Mouse (Mus musculus) stomach, embryonic 14.5 days (tissue): ENCODE measurements around the gene Olfr325. TPM values are rescaled to one million over a fixed set of nuclear protein-coding genes. Genes with fewer than 3 reads are reported as not detected.

Experiments used
- ATAC-seq: fragments of 200-750 bp; cut with Nextera tagmentation; 2 replicates; pipeline ENCODE4 v1.8.0; 2017; ENCODE audit warnings: low read depth, moderate TSS enrichment; ENCODE audit not compliant: insufficient number of reproducible peaks, insufficient read depth, low FRiP score
- H3K27ac ChIP-seq: fragments of 300-500 bp; sonication (generic); 2 replicates; pipeline ENCODE4 v1.5.1; 2014; ENCODE audit warnings: mild to moderate bottlenecking, low read length, moderate library complexity, mixed read lengths
- H3K27me3 ChIP-seq: fragments of 300-500 bp; sonication (generic); 2 replicates; pipeline ENCODE4 v1.6.1; 2014; ENCODE audit warnings: low read length, control low read depth, mixed read lengths; ENCODE audit not compliant: control insufficient read depth, insufficient read depth
- H3K36me3 ChIP-seq: fragments of 300-500 bp; sonication (generic); 2 replicates; pipeline ENCODE4 v1.6.1; 2014; ENCODE audit warnings: mild to moderate bottlenecking, control low read depth, low read length, moderate library complexity, mixed read lengths; ENCODE audit not compliant: control insufficient read depth, insufficient read depth
- H3K4me1 ChIP-seq: fragments of 300-500 bp; sonication (generic); 2 replicates; pipeline ENCODE4 v1.6.1; 2014; ENCODE audit warnings: low read length, control low read depth, mixed read lengths; ENCODE audit not compliant: control insufficient read depth, insufficient read depth
- H3K4me2 ChIP-seq: fragments of 300-500 bp; sonication (generic); replicated peaks from 2 replicates; pipeline ENCODE4 v1.6.1; 2014; ENCODE audit warnings: low read depth, low read length, control low read depth
- H3K4me3 ChIP-seq: fragments of 300-500 bp; sonication (generic); 2 replicates; pipeline ENCODE4 v1.5.1; 2014; ENCODE audit warnings: low read depth, low read length, control low read depth
- H3K9ac ChIP-seq: fragments of 300-500 bp; sonication (generic); replicated peaks from 2 replicates; pipeline ENCODE4 v1.6.1; 2014; ENCODE audit warnings: low read depth, mild to moderate bottlenecking, control low read depth, low read length, moderate library complexity, mixed read lengths
- H3K9me3 ChIP-seq: fragments of 300-500 bp; sonication (generic); 2 replicates; pipeline ENCODE4 v1.6.1; 2016; ENCODE audit warnings: low read depth, low read length, control low read depth; ENCODE audit not compliant: control insufficient read depth
- WGBS: fragments of 180-500 bp; shearing (Covaris S2); extraction: QIAGEN DNeasy Blood & Tissue Kit; methylation state at CpG from one replicate; pipeline ENCODE4 v1.1.7; 2014; 5-methylcytosine and 5-hydroxymethylcytosine counted together
- polyA plus RNA-seq: library from polyadenylated mRNA; unstranded; fragments of >200 nt; fragmentation: Nextera tagmentation; extraction: Ambion mirVana; gene quantifications from 2 replicates; pipeline ENCODE4 v1.2.1, GENCODE M21; 2014

Gene Olfr325
- polyA plus RNA-seq, 1 experiment from 2014 or later = not detected

- H3K27ac ChIP-seq = no peak overlapping the region
- no peak for ATAC-seq
- no peaks in the 10 kb centered on the region for H3K4me1 ChIP-seq
- no peaks in the 10 kb centered on the region for H3K9me3 ChIP-seq
- no peak overlapping the region for H3K4me3 ChIP-seq
- no peaks in the 10 kb centered on the region for H3K27me3 ChIP-seq
- no peak overlapping the region for H3K9ac ChIP-seq
- WGBS = 76% methylated on average over 3 of the region's 3 CpGs
- H3K4me2 ChIP-seq = no peak overlapping the region
- H3K36me3 ChIP-seq = no peaks in the 10 kb centered on the region
These were observed 35.8 kb downstream of the Olfr325 start for GRCm38 (mm10) chr11:58613359-58613758.

DNA sequence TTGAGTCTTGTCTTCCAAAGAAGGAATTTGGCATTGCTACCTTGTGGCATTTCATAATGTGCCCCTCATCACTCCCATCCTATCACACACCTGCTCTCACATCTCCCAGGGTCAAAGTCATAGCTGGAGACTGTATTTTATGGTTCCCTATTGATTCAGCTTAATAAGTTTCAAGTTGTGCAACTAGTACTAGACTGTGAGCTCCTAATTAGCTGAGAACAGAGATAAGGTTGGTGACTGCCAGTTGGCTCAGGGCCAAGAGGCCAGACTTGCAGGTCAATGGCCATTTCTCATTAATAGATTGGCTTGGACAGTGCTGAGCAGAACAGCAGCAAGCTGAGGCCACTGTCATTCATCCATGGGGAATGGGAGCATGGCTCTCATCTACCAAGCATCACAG, 37.0 kb downstream of the Olfr325 start:
- no peaks in the 10 kb centered on the region for H3K4me1 ChIP-seq
- ATAC-seq = no peak

DNA sequence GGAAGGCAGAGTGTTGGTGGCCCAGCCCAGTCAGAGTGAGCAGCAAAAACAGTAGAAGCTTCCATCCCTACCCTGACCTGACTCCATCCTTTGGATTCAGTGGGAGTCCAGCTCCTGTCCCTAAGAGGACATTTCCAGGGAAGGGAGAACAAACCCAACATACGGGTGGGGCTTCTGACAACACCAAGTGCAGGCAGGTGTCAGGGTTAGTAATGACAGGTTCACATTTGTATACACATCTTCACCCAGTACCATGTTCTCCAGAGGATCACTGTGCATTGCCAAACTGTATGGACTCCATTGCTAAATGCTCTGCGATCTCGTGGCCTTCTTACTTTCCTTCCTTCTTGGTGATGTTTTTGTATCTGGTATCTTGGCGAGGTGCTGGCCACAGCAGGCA, 38.4 kb downstream of the Olfr325 start, which contains the start of gene 2210407C18Rik:
TSS of gene 2210407C18Rik (minus strand) at position 101 of the 400 bp plus-strand sequence.
- no peak within 1 kb of the TSS for H3K27ac ChIP-seq
- no peak within 1 kb of the TSS for H3K9ac ChIP-seq
- H3K4me3 ChIP-seq = no peak within 1 kb of the TSS
- no peaks in the 10 kb centered on the region for H3K27me3 ChIP-seq
- no peak within 1 kb of the TSS for H3K4me2 ChIP-seq
- H3K36me3 ChIP-seq = no peaks in the 10 kb centered on the region
- ATAC-seq = no peak
- no peaks in the 10 kb centered on the region for H3K4me1 ChIP-seq
- WGBS = 86% methylated on average over 4 of the region's 4 CpGs
- H3K9me3 ChIP-seq = no peaks in the 10 kb centered on the region

More for the DNA sequence above, 37.0 kb downstream of the Olfr325 start:
- Histone ChIP-seq H3K9me3 (no peaks in the 10 kb centered on the region), H3K36me3 (no peaks in the 10 kb centered on the region), H3K4me2 (no peak overlapping the region), H3K4me3 (no peak overlapping the region), H3K27me3 (no peaks in the 10 kb centered on the region), H3K9ac (no peak overlapping the region), H3K27ac (no peak overlapping the region)

DNA sequence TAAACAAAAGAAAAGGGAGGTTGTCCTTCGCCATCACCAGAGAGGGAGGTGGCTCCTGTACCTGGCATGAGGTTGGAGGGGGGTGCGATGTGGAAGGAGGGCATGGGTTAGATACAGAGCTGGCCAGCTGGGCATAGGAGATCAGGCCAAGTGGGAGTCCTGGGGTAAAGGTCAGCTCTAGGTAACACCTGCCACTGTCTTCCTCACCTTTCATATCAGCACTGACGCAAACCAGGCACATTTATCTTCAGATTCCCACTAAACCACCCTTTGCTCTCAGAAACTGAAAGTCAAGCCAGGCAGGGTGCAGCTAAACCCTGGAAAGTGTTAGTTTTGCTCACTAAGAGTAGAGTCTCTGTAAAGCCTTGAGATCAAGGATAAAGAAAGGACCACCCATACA, 40.8 kb downstream of the Olfr325 start:
- Histone ChIP-seq H3K4me2 (no peak overlapping the region), H3K36me3 (no peaks in the 10 kb centered on the region), H3K9me3 (no peaks in the 10 kb centered on the region), H3K4me3 (no peak overlapping the region), H3K27me3 (no peaks in the 10 kb centered on the region), H3K27ac (no peak overlapping the region), H3K9ac (no peak overlapping the region), H3K4me1 (no peaks in the 10 kb centered on the region)
- no peak for ATAC-seq
- WGBS = 44% methylated on average over 3 of the region's 3 CpGs

GRCm38 (mm10) chr11:58618793-58619192, 41.3 kb downstream of the Olfr325 start:
- Histone ChIP-seq H3K36me3 (no peaks in the 10 kb centered on the region), H3K4me2 (no peak overlapping the region), H3K4me3 (no peak overlapping the region), H3K4me1 (no peaks in the 10 kb centered on the region), H3K9ac (no peak overlapping the region), H3K27me3 (no peaks in the 10 kb centered on the region), H3K9me3 (no peaks in the 10 kb centered on the region), H3K27ac (no peak overlapping the region)
- 65% methylated on average over 6 of the region's 6 CpGs for WGBS
- ATAC-seq = no peak

DNA sequence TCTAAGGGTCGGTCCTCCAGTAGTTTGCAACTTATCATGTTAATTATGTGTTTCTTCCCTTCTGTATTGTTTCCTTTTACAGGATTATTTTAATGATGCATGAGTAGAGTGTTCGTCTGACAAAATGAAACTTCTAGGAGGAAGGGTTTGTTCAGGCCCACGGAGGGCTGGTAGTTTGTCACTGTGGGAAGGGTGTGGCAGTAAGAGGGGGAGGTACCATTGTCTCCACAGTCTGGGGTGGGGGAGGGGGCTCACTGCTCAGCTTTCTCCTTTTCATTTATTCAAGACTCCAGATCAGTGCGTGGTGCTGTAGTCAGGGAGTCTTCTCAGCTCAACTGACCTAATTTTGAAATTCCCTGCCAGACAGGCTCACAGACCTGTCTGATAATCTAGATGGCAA, 48.6 kb downstream of the Olfr325 start:
- no peak overlapping the region for H3K27ac ChIP-seq
- ATAC-seq = no peak
- H3K4me1 ChIP-seq = no peaks in the 10 kb centered on the region
- 49% methylated on average over 4 of the region's 4 CpGs for WGBS
- no peak overlapping the region for H3K4me2 ChIP-seq
- no peak overlapping the region for H3K4me3 ChIP-seq
- no peaks in the 10 kb centered on the region for H3K9me3 ChIP-seq
- no peaks in the 10 kb centered on the region for H3K36me3 ChIP-seq
- H3K27me3 ChIP-seq = no peaks in the 10 kb centered on the region
- no peak overlapping the region for H3K9ac ChIP-seq

- WGBS = 63% methylated on average over 5 of the region's 5 CpGs
- Histone ChIP-seq H3K9ac (no peak within 1 kb of the TSS), H3K4me3 (no peak within 1 kb of the TSS), H3K27me3 (no peaks in the 10 kb centered on the region), H3K36me3 (no peaks in the 10 kb centered on the region), H3K4me1 (no peaks in the 10 kb centered on the region), H3K27ac (no peak within 1 kb of the TSS), H3K9me3 (no peaks in the 10 kb centered on the region), H3K4me2 (no peak within 1 kb of the TSS)
- ATAC-seq = no peak
These were observed 52.9 kb downstream of the Olfr325 start, which contains the start of gene Olfr323 for GRCm38 (mm10) chr11:58630401-58630800. TSS of gene Olfr323 (minus strand) at chr11:58630501.

Other genes with a start within 250 kb of the Olfr325 start
- 41.8 and 44.9 TPM in 2 replicates for gene Zfp672, start 247.4 kb upstream of the Olfr325 start, polyA plus RNA-seq
- 22.4 and 24.2 TPM in 2 replicates for gene Sh3bp5l, start 247.0 kb upstream of the Olfr325 start, polyA plus RNA-seq
- gene Lypd8, start 198.7 kb upstream of the Olfr325 start, polyA plus RNA-seq = 32.0 and 42.9 TPM in 2 replicates
- not detected in 2 replicates for gene 1810065E05Rik, start 156.6 kb upstream of the Olfr325 start, polyA plus RNA-seq
- gene Gm12253, start 145.2 kb upstream of the Olfr325 start, polyA plus RNA-seq = not detected in 2 replicates
- gene Lypd9, start 124.8 kb upstream of the Olfr325 start, polyA plus RNA-seq = not detected in 2 replicates
- not detected in 2 replicates for gene Olfr30, start 115.5 kb upstream of the Olfr325 start, polyA plus RNA-seq
- gene Olfr332, start 85.2 kb upstream of the Olfr325 start, polyA plus RNA-seq = not detected in 2 replicates
- not detected in 2 replicates for gene Olfr331, start 75.2 kb upstream of the Olfr325 start, polyA plus RNA-seq
- not detected in 2 replicates for gene Olfr330, start 42.9 kb upstream of the Olfr325 start, polyA plus RNA-seq
- gene Olfr329-ps, start 31.3 kb upstream of the Olfr325 start, polyA plus RNA-seq = not detected in 2 replicates
- gene Olfr328, start 22.1 kb upstream of the Olfr325 start, polyA plus RNA-seq = 0.12 TPM in 1 of 2 replicates, not detected in the other
- gene Olfr224, start 7.2 kb upstream of the Olfr325 start, polyA plus RNA-seq = not detected in 2 replicates
- gene Olfr324, start 17.4 kb downstream of the Olfr325 start, polyA plus RNA-seq = not detected in 2 replicates
- gene 2210407C18Rik, start 38.3 kb downstream of the Olfr325 start, polyA plus RNA-seq = 0.58 and 0.90 TPM in 2 replicates
- gene Olfr323, start 52.8 kb downstream of the Olfr325 start, polyA plus RNA-seq = not detected in 2 replicates
- 0.14 TPM in 1 of 2 replicates, not detected in the other for gene Trim58, start 62.7 kb downstream of the Olfr325 start, polyA plus RNA-seq
- not detected in 2 replicates for gene Olfr322, start 81.1 kb downstream of the Olfr325 start, polyA plus RNA-seq
- gene Olfr320, start 103.4 kb downstream of the Olfr325 start, polyA plus RNA-seq = not detected in 2 replicates
- not detected in 2 replicates for gene Olfr319, start 121.4 kb downstream of the Olfr325 start, polyA plus RNA-seq
- gene Olfr318, start 146.3 kb downstream of the Olfr325 start, polyA plus RNA-seq = not detected in 2 replicates
- gene Olfr317, start 161.5 kb downstream of the Olfr325 start, polyA plus RNA-seq = not detected in 2 replicates
- gene Olfr316, start 175.0 kb downstream of the Olfr325 start, polyA plus RNA-seq = not detected in 2 replicates
- not detected in 2 replicates for gene Olfr315, start 195.5 kb downstream of the Olfr325 start, polyA plus RNA-seq
- not detected in 2 replicates for gene Olfr314, start 205.2 kb downstream of the Olfr325 start, polyA plus RNA-seq
- 5.0 and 8.7 TPM in 2 replicates for gene Fam183b, start 224.2 kb downstream of the Olfr325 start, polyA plus RNA-seq
- not detected in 2 replicates for gene Olfr313, start 237.3 kb downstream of the Olfr325 start, polyA plus RNA-seq